Mouse (Mus musculus): ENCODE data around the gene Trpm8.

- no peak for TF ChIP-seq TCF12 (IDR thresholded peaks at IDR 0.05; ENCODE audit: low read depth, low read length)
- TF ChIP-seq CTCF (conservative IDR thresholded peaks at IDR 0.05 in 1 of 2, IDR thresholded peaks at IDR 0.05 in 1 of 2; ENCODE audit: low read depth in 2 of 2, low read length in 2 of 2): no peak
- TF ChIP-seq EP300 (IDR thresholded peaks at IDR 0.05; ENCODE audit: low read length): no peak
- no peak for TF ChIP-seq HCFC1 (IDR thresholded peaks at IDR 0.05; ENCODE audit: low read depth, low read length)
- no peak for TF ChIP-seq ZKSCAN1 (IDR thresholded peaks at IDR 0.05; ENCODE audit: borderline replicate concordance, low read depth, low read length)
- no peak for TF ChIP-seq USF2 (conservative IDR thresholded peaks at IDR 0.05; ENCODE audit: low read depth, low read length)
Observed at GRCm38 (mm10) chr1:88275698-88276523, 1.6 kb upstream of the Trpm8 start.
